Mouse (Mus musculus) heart, embryonic 12.5 days (tissue): ENCODE measurements around the gene Sptan1. TPM values are rescaled to one million over a fixed set of nuclear protein-coding genes. Genes with fewer than 3 reads are reported as not detected.

Experiments used
- ATAC-seq: fragments of 200-750 bp; cut with Nextera tagmentation; 2 replicates; pipeline ENCODE4 v1.8.0; 2017; ENCODE audit warnings: moderate TSS enrichment, moderate library complexity; ENCODE audit not compliant: insufficient number of reproducible peaks, low FRiP score
- H3K27ac ChIP-seq: fragments of 300-500 bp; sonication (generic); 2 replicates; pipeline ENCODE4 v1.5.1; 2016; ENCODE audit warnings: mild to moderate bottlenecking, moderate library complexity; ENCODE audit not compliant: poor library complexity, severe bottlenecking
- H3K27me3 ChIP-seq: fragments of 300-500 bp; sonication (generic); replicated peaks from 2 replicates; pipeline ENCODE4 v1.6.1; 2016; ENCODE audit warnings: mild to moderate bottlenecking, moderate library complexity
- H3K36me3 ChIP-seq: fragments of 300-500 bp; sonication (generic); 2 replicates; pipeline ENCODE4 v1.6.1; 2016; ENCODE audit warnings: mild to moderate bottlenecking, moderate library complexity
- H3K4me1 ChIP-seq: fragments of 300-500 bp; sonication (generic); replicated peaks from 2 replicates; pipeline ENCODE4 v1.6.1; 2016; ENCODE audit warnings: mild to moderate bottlenecking
- H3K4me2 ChIP-seq: fragments of 300-500 bp; sonication (generic); 2 replicates; pipeline ENCODE4 v1.6.1; 2016; ENCODE audit warnings: mild to moderate bottlenecking, moderate library complexity
- H3K4me3 ChIP-seq: fragments of 300-500 bp; sonication (generic); 2 replicates; pipeline ENCODE4 v1.5.1; 2016; ENCODE audit warnings: mild to moderate bottlenecking
- H3K9ac ChIP-seq: fragments of 300-500 bp; sonication (generic); 2 replicates; pipeline ENCODE4 v1.6.1; 2016; ENCODE audit warnings: mild to moderate bottlenecking, moderate library complexity
- H3K9me3 ChIP-seq: fragments of 300-500 bp; sonication (generic); replicated peaks from 2 replicates; pipeline ENCODE4 v1.6.1; 2016; ENCODE audit warnings: mild to moderate bottlenecking, moderate library complexity
- WGBS: fragments of 180-500 bp; shearing (Covaris S2); methylation state at CpG from one replicate; pipeline ENCODE4 v1.1.7; 2016; 5-methylcytosine and 5-hydroxymethylcytosine counted together
- polyA plus RNA-seq: library from polyadenylated mRNA; unstranded; fragments of >200 nt; fragmentation: Nextera tagmentation; extraction: Ambion mirVana; gene quantifications from 2 replicates; pipeline ENCODE4 v1.2.1, GENCODE M21; 2016

The Sptan1 gene
- polyA plus RNA-seq, 1 experiment from 2014 or later = 124 TPM

- Histone ChIP-seq H3K27ac (peak overlapping the region; percentile 93), H3K27me3 (no peaks in the 10 kb centered on the region), H3K4me2 (peak overlapping the region; percentile 92), H3K4me3 (peak overlapping the region; percentile 65), H3K9ac (peak overlapping the region; percentile 78), H3K4me1 (peaks cover 26% of the 10 kb centered on the region), H3K9me3 (no peaks in the 10 kb centered on the region), H3K36me3 (no peaks in the 10 kb centered on the region)
- peak; percentile 9; the same call in 1 of the 2 replicates for ATAC-seq
- 7% methylated on average over 37 of the region's 37 CpGs for WGBS
Observed at GRCm38 (mm10) chr2:30061215-30062166, 96.1 kb downstream of the Sptan1 start.

- Histone ChIP-seq H3K9ac (peak overlapping the region; percentile 78), H3K4me2 (peak overlapping the region; percentile 92), H3K4me1 (peaks cover 22% of the 10 kb centered on the region), H3K36me3 (no peaks in the 10 kb centered on the region), H3K27ac (peak overlapping the region; percentile 93), H3K9me3 (no peaks in the 10 kb centered on the region), H3K27me3 (no peaks in the 10 kb centered on the region), H3K4me3 (peak overlapping the region; percentile 65)
- ATAC-seq = peak; percentile 29; the same call in 1 of the 2 replicates
- WGBS = under 1% methylated on average over 40 of the region's 40 CpGs
Observed at GRCm38 (mm10) chr2:30062249-30063093, 97.1 kb downstream of the Sptan1 start.

- H3K4me3 ChIP-seq = peak overlapping the region; percentile 65
- no peaks in the 10 kb centered on the region for H3K9me3 ChIP-seq
- peak overlapping the region; percentile 93 for H3K27ac ChIP-seq
- 6% methylated on average over 8 of the region's 8 CpGs for WGBS
- H3K27me3 ChIP-seq = no peaks in the 10 kb centered on the region
- H3K4me1 ChIP-seq = peaks cover 27% of the 10 kb centered on the region
- H3K36me3 ChIP-seq = peaks cover 4% of the 10 kb centered on the region
- H3K9ac ChIP-seq = peak overlapping the region; percentile 78
- ATAC-seq = no peak
- peak overlapping the region; percentile 92 for H3K4me2 ChIP-seq
Observed at GRCm38 (mm10) chr2:30063235-30063634, 97.9 kb downstream of the Sptan1 start.

GRCm38 (mm10) chr2:30063791-30064190 is 98.4 kb downstream of the Sptan1 start:
- Histone ChIP-seq H3K36me3 (peaks cover 9% of the 10 kb centered on the region), H3K27ac (peak overlapping the region; percentile 93), H3K9me3 (no peaks in the 10 kb centered on the region), H3K4me3 (peak overlapping the region; percentile 65), H3K27me3 (no peaks in the 10 kb centered on the region), H3K4me1 (peaks cover 31% of the 10 kb centered on the region), H3K9ac (peak overlapping the region; percentile 78), H3K4me2 (peak overlapping the region; percentile 92)
- 17% methylated on average over 2 of the region's 3 CpGs for WGBS
- ATAC-seq = no peak

- no peak for ATAC-seq
- H3K9me3 ChIP-seq = no peaks in the 10 kb centered on the region
- 50% methylated on average over 3 of the region's 3 CpGs for WGBS
- H3K4me3 ChIP-seq = no peak overlapping the region
- no peak overlapping the region; the same call in 1 of the 2 replicates for H3K9ac ChIP-seq
- H3K4me2 ChIP-seq = peak overlapping the region; percentile 92
- H3K36me3 ChIP-seq = peaks cover 14% of the 10 kb centered on the region
- H3K27me3 ChIP-seq = no peaks in the 10 kb centered on the region
- H3K4me1 ChIP-seq = peaks cover 31% of the 10 kb centered on the region
- H3K27ac ChIP-seq = no peak overlapping the region
Observed at GRCm38 (mm10) chr2:30064298-30064697, 98.9 kb downstream of the Sptan1 start.

GRCm38 (mm10) chr2:30066046-30066901 is 100.9 kb downstream of the Sptan1 start:
- no peaks in the 10 kb centered on the region for H3K9me3 ChIP-seq
- peak overlapping the region; percentile 99 for H3K9ac ChIP-seq
- peaks cover 31% of the 10 kb centered on the region for H3K4me1 ChIP-seq
- peaks cover 28% of the 10 kb centered on the region for H3K36me3 ChIP-seq
- no peaks in the 10 kb centered on the region for H3K27me3 ChIP-seq
- H3K4me2 ChIP-seq = peak overlapping the region; percentile 67
- peak overlapping the region; percentile 90 for H3K4me3 ChIP-seq
- ATAC-seq = peak; percentile 95
- peak overlapping the region; percentile 100 for H3K27ac ChIP-seq
- under 1% methylated on average over 44 of the region's 101 CpGs for WGBS

- H3K36me3 ChIP-seq = peaks cover 31% of the 10 kb centered on the region
- under 1% methylated on average over 51 of the region's 69 CpGs for WGBS
- ATAC-seq = peak; percentile 23
Observed at GRCm38 (mm10) chr2:30067031-30067888, 101.9 kb downstream of the Sptan1 start.

GRCm38 (mm10) chr2:30067962-30068361 is 102.6 kb downstream of the Sptan1 start:
- Histone ChIP-seq H3K27ac (no peak overlapping the region), H3K9ac (peak overlapping the region; percentile 99), H3K4me1 (peaks cover 31% of the 10 kb centered on the region), H3K36me3 (peaks cover 37% of the 10 kb centered on the region), H3K4me2 (peak overlapping the region; percentile 67), H3K4me3 (peak overlapping the region; percentile 90), H3K27me3 (no peaks in the 10 kb centered on the region), H3K9me3 (no peaks in the 10 kb centered on the region)
- ATAC-seq = no peak
- 42% methylated on average over 7 of the region's 7 CpGs for WGBS

More at GRCm38 (mm10) chr2:30067031-30067888, 101.9 kb downstream of the Sptan1 start:
- Histone ChIP-seq H3K27ac (peak overlapping the region; percentile 100), H3K9ac (peak overlapping the region; percentile 99), H3K4me3 (peak overlapping the region; percentile 90), H3K9me3 (no peaks in the 10 kb centered on the region), H3K4me1 (peaks cover 31% of the 10 kb centered on the region), H3K4me2 (peak overlapping the region; percentile 67), H3K27me3 (no peaks in the 10 kb centered on the region)

- H3K4me3 ChIP-seq = no peak overlapping the region
- no peak for ATAC-seq
- whole genome bisulfite sequencing = 79% methylated on average over 7 of the region's 7 CpGs
- H3K4me2 ChIP-seq = no peak overlapping the region
- no peaks in the 10 kb centered on the region for H3K9me3 ChIP-seq
- H3K4me1 ChIP-seq = peaks cover 8% of the 10 kb centered on the region
- H3K27ac ChIP-seq = no peak overlapping the region
- H3K9ac ChIP-seq = no peak overlapping the region
- H3K36me3 ChIP-seq = peaks cover 43% of the 10 kb centered on the region
- H3K27me3 ChIP-seq = no peaks in the 10 kb centered on the region
Observed at GRCm38 (mm10) chr2:30072875-30073274, 107.5 kb downstream of the Sptan1 start.
